Comparison of ENCODE assay signal across 9 mouse cellular contexts in genomic region chr14:34374577-34374976, GRCm38 (mm10). TPM values are rescaled to one million over a fixed set of nuclear protein-coding genes. Genes with fewer than 3 reads are reported as not detected.
DNase-seq lines count a peak whose midpoint lies in the region; ATAC-seq lines count a peak whose summit lies in the region.
"Had no signal": no experiment of that assay in that cellular context is flagged by ENCODE, and none has a peak within 500 bp of the region (broad histone marks: within the 10 kb centered on the region; RNA-seq: fewer than 3 reads in every experiment).

TSS of gene Sncg (minus strand) at chr14:34374789.

- no peaks in the 10 kb centered on the region for H3K9me3 ChIP-seq in heart, embryonic 11.5 days (replicated peaks; ENCODE audit: control insufficient read depth, low read length)
- H3K9me3 ChIP-seq in hindbrain, embryonic 13.5 days = no peaks in the 10 kb centered on the region
- no peaks in the 10 kb centered on the region for H3K9me3 ChIP-seq in midbrain, embryonic 15.5 days
- H3K9me3 ChIP-seq in forebrain, embryonic 12.5 days = no peaks in the 10 kb centered on the region

- H3K36me3 ChIP-seq in heart, embryonic 11.5 days (ENCODE audit: control insufficient read depth, insufficient read depth, low read length) = no peaks in the 10 kb centered on the region
- H3K36me3 ChIP-seq in hindbrain, embryonic 13.5 days = no peaks in the 10 kb centered on the region
- H3K36me3 ChIP-seq in midbrain, embryonic 15.5 days (replicated peaks) = no peaks in the 10 kb centered on the region
- no peaks in the 10 kb centered on the region for H3K36me3 ChIP-seq in forebrain, embryonic 12.5 days (replicated peaks)

- H3K27me3 ChIP-seq in heart, embryonic 11.5 days (ENCODE audit: control insufficient read depth, insufficient read depth, low read length) = no peaks in the 10 kb centered on the region
- no peaks in the 10 kb centered on the region for H3K27me3 ChIP-seq in hindbrain, embryonic 13.5 days
- H3K27me3 ChIP-seq in midbrain, embryonic 15.5 days (replicated peaks) = no peaks in the 10 kb centered on the region
- no peaks in the 10 kb centered on the region for H3K27me3 ChIP-seq in forebrain, embryonic 12.5 days

- intact Hi-C loops in heart, postnatal 14 days (cut with DNase I) = loop anchor here (5.0 to 10.0 kb wide), 3 partner anchors 33 to 290 kb away; partner anchors contain the start of gene Anxa8

- 44% methylated on average over 10 of the region's 10 CpGs for WGBS in heart, embryonic 11.5 days (ENCODE audit: insufficient replicate concordance)
- WGBS in hindbrain, embryonic 13.5 days = 22% methylated on average over 10 of the region's 10 CpGs
- 52% methylated on average over 10 of the region's 10 CpGs for WGBS in midbrain, embryonic 15.5 days
- WGBS in forebrain, embryonic 12.5 days = 82% methylated on average over 9 of the region's 10 CpGs

- no peak for DNase-seq in heart, postnatal 14 days
- DNase-seq in adrenal gland, postnatal 25 days = peak; percentile 30
- DNase-seq in layer of hippocampus, postnatal 10 days (ENCODE audit: low spot score in 2 of 2) = no peak
- no peak for DNase-seq in right cerebral cortex, postnatal 4 days

- ATAC-seq in heart, embryonic 11.5 days (replicated peaks; ENCODE audit: insufficient number of reproducible peaks, low FRiP score, low TSS enrichment) = peak; percentile 45; the same call in 1 of the 2 replicates
- ATAC-seq in hindbrain, embryonic 13.5 days (ENCODE audit: low FRiP score) = peak; percentile 36
- no peak for ATAC-seq in midbrain, embryonic 15.5 days (replicated peaks)
- ATAC-seq in forebrain, embryonic 12.5 days (ENCODE audit: low FRiP score) = no peak

- H3K4me2 ChIP-seq in heart, embryonic 11.5 days = peak within 1 kb of the TSS; percentile 57
- peak within 1 kb of the TSS; percentile 26 for H3K4me2 ChIP-seq in hindbrain, embryonic 13.5 days
- H3K4me2 ChIP-seq in midbrain, embryonic 15.5 days = no peak within 1 kb of the TSS
- H3K4me2 ChIP-seq in forebrain, embryonic 12.5 days = no peak within 1 kb of the TSS

- H3K27ac ChIP-seq in heart, embryonic 11.5 days (ENCODE audit: low read depth, low read length) = peak within 1 kb of the TSS; percentile 50; the same call in 1 of the 2 replicates
- H3K27ac ChIP-seq in hindbrain, embryonic 13.5 days = peak within 1 kb of the TSS; percentile 55; the same call in 1 of the 2 replicates
- no peak within 1 kb of the TSS for H3K27ac ChIP-seq in midbrain, embryonic 15.5 days
- H3K27ac ChIP-seq in forebrain, embryonic 12.5 days = no peak within 1 kb of the TSS

- peak within 1 kb of the TSS; percentile 41 for H3K4me3 ChIP-seq in heart, embryonic 11.5 days (ENCODE audit: low read depth, low read length)
- H3K4me3 ChIP-seq in hindbrain, embryonic 13.5 days = peak within 1 kb of the TSS; percentile 14
- no peak within 1 kb of the TSS for H3K4me3 ChIP-seq in midbrain, embryonic 15.5 days
- no peak within 1 kb of the TSS for H3K4me3 ChIP-seq in forebrain, embryonic 12.5 days (replicated peaks)
- H3K4me3 ChIP-seq: erythroblast, embryonic 14.5 days had no signal

- H3K9ac ChIP-seq in heart, embryonic 11.5 days (ENCODE audit: low read depth, low read length) = peak within 1 kb of the TSS; percentile 67
- peak within 1 kb of the TSS; percentile 49 for H3K9ac ChIP-seq in hindbrain, embryonic 13.5 days
- H3K9ac ChIP-seq in midbrain, embryonic 15.5 days = no peak within 1 kb of the TSS
- H3K9ac ChIP-seq in forebrain, embryonic 12.5 days = no peak within 1 kb of the TSS

- peaks cover 24% of the 10 kb centered on the region for H3K4me1 ChIP-seq in heart, embryonic 11.5 days (ENCODE audit: control insufficient read depth, insufficient read depth, low read length)
- H3K4me1 ChIP-seq in hindbrain, embryonic 13.5 days (replicated peaks) = peaks cover 26% of the 10 kb centered on the region
- H3K4me1 ChIP-seq in midbrain, embryonic 15.5 days = peaks cover 9% of the 10 kb centered on the region; the same call in 1 of the 2 replicates
- peaks cover 12% of the 10 kb centered on the region for H3K4me1 ChIP-seq in forebrain, embryonic 12.5 days

RNA-seq across cellular contexts. Expression of gene Sncg, which starts in this region (rescaled TPM):
- polyA plus RNA-seq in heart, embryonic 11.5 days (2014; fragmentation: Nextera tagmentation; extraction: Ambion mirVana) = 2.4 and 2.9 TPM in 2 replicates
- 1 to 10 TPM; 5.0 to 5.7 TPM for total RNA-seq in heart, postnatal 14 days (2021)
- 7.4 and 9.7 TPM in 2 replicates for total RNA-seq in adrenal gland, postnatal 25 days (2021)
- polyA plus RNA-seq in hindbrain, embryonic 13.5 days (2015; fragmentation: Nextera tagmentation; extraction: Ambion mirVana) = 235 and 244 TPM in 2 replicates
- polyA plus RNA-seq in midbrain, embryonic 15.5 days (2015; fragmentation: Nextera tagmentation; extraction: Ambion mirVana) = 36.7 and 45.2 TPM in 2 replicates
- polyA plus RNA-seq in forebrain, embryonic 12.5 days (2016; fragmentation: Nextera tagmentation; extraction: Ambion mirVana) = 4.3 and 7.5 TPM in 2 replicates
- 1 to 10 TPM; 1.6 to 1.8 TPM for total RNA-seq in layer of hippocampus, postnatal 10 days (2021)
- polyA plus RNA-seq: erythroblast, embryonic 14.5 days had no signal

Comparison
In these comparisons a context has a peak if more than half of its experiments do, and no peak if none do; other contexts are left out.
1. ATAC-seq: peak in heart, embryonic 11.5 days (single experiment) and hindbrain, embryonic 13.5 days (single experiment); none in midbrain, embryonic 15.5 days (single experiment) and forebrain, embryonic 12.5 days (single experiment).
2. H3K27ac ChIP-seq: peak in heart, embryonic 11.5 days (single experiment) and hindbrain, embryonic 13.5 days (single experiment); none in midbrain, embryonic 15.5 days (single experiment) and forebrain, embryonic 12.5 days (single experiment).
3. H3K4me2 ChIP-seq: peak in heart, embryonic 11.5 days (single experiment) and hindbrain, embryonic 13.5 days (single experiment); none in midbrain, embryonic 15.5 days (single experiment) and forebrain, embryonic 12.5 days (single experiment).
4. H3K4me3 ChIP-seq: peak in heart, embryonic 11.5 days (single experiment) and hindbrain, embryonic 13.5 days (single experiment); none in midbrain, embryonic 15.5 days (single experiment) and forebrain, embryonic 12.5 days (single experiment).
5. H3K9ac ChIP-seq: peak in heart, embryonic 11.5 days (single experiment) and hindbrain, embryonic 13.5 days (single experiment); none in midbrain, embryonic 15.5 days (single experiment) and forebrain, embryonic 12.5 days (single experiment).